Mouse (Mus musculus) A20 (cell line): ENCODE measurements at regions not wholly inside any gene's neighbourhood (a gene's known extent, or its start where the extent isn't known, plus 50 kb on each side); places are given as distances from the start of the nearest gene placed in this dataset.

Source experiments
- DNase-seq: peaks from one replicate; pipeline ENCODE4 v3.0.0-alpha.2; 2011; ENCODE audit warnings: low read depth, low spot score

GRCm38 (mm10) chr1:77028216-77028615 lies 486.7 kb downstream of the Epha4 start:
- no peak for DNase-seq

GRCm38 (mm10) chr1:77029091-77029490 lies 485.8 kb downstream of the Epha4 start:
- no peak for DNase-seq

GRCm38 (mm10) chr1:77043749-77044564 lies 470.9 kb downstream of the Epha4 start:
- no peak for DNase-seq

- no peak for DNase-seq
Measured at GRCm38 (mm10) chr1:77048720-77049406, 466.0 kb downstream of the Epha4 start.

DNA sequence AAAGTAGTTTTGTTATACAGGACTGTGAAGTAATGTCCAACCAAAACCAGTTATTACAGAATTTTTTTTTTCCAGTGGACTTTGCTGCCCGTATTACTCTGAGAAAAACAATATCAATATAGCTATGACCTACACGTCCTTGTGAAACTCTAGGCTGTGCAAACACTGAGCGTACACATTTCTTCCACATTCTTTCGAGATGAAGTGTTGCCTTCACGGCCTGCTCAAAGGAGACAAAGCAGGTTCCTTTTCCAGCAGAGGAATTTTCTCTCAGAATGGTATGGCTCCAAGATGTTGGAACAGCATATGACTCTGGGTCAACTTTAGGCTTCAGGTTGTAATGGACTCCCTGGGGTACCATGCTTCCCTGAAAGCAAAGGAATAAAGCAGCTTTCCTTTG lies 463.6 kb downstream of the Epha4 start:
- DNase-seq: no peak

DNA sequence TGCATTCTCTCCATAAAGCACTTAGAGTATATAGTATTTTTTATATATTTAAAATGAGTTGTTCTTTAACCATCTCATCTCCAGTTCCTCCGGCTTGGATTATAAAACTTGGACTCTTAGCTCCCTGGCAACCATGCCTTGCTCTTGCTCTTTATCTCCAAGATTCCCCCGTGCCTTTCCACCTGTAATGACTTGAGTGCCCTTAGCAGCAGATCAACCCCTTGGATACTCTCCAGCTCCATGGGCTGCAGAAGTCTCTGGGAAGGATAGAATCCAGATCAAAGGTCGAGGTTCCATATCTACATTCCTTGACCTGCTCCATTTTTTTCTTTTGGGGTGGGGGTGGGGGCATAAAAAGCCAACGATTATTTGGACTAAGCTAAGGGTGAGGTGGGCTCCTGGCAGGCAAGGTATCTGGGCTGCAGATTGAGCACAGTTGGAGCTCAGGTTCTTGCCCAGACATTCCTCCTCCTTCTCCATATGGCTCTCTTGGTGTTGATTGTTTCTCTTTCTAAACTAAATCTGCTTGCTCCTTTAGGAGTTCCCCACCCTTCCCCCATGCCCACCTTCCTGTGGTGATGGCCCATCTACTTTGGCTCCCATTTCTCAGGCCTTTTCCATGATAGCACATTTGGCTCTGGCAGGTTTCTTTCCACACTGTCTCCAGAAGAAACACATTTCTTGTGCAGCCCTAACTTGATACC lies 460.9 kb downstream of the Epha4 start:
- DNase-seq: no peak

DNA sequence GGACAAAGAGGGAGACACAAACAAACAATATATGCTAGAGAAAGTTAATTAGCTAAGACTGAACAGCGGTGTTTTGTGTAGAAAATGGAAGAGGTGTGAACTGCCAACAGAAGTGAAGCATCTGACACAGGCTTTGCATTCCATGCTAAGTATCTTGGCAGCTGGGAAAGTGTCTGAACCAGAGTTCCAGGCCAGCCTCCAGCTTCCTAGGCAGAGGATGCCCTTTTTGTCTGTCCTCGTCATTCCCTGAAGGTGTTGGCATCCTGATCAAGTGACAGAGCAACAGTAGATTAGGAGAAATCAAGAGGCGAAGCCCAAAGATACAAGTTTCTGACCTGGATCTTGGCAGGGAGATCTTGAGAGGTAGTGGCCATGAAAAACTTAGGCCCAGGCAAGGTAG lies 452.4 kb downstream of the Epha4 start:
- DNase-seq: no peak

- DNase-seq: no peak
Measured at GRCm38 (mm10) chr1:77073071-77073470, 441.8 kb downstream of the Epha4 start.

DNA sequence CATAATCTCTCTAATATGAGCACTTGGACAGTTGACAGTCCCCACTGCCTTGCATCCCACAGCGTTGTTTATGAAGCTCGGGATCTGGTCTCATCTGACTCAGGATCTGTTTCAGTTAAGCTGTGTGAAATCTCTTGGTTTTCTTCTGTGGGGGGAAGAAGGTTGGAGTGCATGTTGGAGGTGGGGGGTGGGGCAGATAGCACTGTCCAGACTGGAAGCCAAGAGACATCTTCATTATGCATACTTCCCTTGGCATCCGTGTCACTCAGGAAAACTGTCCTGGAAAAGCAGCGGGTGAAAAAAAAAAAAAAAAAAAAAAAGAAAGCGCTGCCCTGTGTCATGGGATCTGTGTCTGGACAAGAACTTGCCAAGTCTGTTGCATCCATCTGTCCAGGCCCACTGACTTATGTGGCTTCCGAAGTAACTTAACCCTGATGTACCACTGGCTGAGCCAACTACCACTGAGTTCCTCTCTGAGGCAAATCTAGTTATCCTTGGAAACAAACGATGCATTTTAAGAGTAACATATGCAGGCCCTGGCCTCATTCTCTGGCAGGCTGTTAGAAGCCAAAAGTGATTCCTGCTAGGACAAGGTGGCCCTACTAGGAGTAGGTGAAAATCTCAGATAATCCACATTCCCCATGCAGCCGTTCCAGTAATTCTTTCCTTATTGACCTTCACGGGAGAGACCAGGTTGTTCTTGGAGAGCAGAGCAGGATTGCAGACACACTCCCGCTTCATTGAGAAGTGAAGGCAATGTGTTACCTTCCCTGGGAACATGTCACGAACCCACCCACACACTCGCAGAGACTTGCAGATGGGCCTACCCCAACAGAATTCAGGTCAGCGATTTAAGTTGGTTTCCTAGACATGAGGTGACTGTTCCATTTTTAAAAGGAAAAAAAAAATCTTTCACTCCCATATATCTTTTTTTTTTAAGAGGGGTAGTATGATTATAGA lies 439.7 kb downstream of the Epha4 start:
- DNase-seq: no peak

DNA sequence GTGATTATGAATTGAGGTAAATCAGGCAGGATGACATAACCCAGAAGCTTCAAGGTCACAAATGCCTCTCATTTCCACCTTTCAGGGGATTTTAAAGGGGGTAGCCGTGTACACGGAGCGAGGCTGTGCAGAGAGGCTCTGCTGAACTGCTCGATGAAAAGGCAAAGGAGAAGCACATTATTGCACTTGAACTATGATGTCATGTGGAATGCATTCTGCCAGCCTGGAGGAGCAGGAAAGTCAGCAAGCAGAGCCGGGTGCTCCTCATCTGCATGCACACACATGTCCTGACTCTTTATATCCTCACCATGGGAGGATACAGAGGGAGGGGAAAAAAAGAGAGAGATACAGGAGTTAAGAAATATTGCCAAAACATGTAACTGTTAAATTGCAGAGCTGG lies 434.1 kb downstream of the Epha4 start:
- no peak for DNase-seq

GRCm38 (mm10) chr1:77081660-77082059 lies 433.2 kb downstream of the Epha4 start:
- DNase-seq: no peak

DNA sequence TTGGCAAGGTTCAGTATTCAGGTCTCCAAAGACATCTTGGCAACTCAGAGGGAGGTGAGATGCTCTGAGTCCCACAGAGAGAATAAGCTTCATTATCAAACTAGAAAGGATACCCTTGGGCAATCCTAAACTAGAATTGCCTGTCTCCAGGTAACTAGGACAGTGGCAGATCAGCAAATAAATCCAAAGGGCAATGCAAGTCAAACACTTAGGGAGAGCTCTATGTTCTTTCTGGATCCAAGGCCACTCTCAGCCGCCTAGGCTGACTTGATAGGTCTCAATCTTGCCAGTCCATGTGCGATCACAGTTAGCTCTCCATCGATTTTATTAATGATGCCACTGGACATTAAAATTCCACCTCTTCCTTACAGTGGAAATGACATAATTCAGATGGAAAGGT lies 432.5 kb downstream of the Epha4 start:
- no peak for DNase-seq

DNA sequence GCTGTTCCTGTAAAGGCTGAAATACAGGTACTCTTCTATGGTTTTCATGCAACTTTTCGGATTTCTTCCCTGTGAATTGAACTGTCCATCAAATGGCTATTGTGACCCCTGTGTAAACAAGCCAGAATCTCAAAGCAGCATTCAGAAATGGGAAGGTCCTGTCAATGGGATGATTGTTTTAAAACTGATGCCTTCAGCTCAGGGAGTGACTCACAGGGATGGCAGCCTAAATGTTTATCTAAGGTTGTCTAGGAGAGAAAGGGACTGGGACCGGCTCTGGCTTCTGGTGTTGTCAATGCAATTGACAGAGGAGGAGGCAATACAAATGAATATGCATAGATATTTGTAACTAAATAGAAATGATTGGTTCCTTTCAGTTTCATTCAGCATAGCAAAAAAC lies 421.3 kb downstream of the Epha4 start:
- no peak for DNase-seq

DNA sequence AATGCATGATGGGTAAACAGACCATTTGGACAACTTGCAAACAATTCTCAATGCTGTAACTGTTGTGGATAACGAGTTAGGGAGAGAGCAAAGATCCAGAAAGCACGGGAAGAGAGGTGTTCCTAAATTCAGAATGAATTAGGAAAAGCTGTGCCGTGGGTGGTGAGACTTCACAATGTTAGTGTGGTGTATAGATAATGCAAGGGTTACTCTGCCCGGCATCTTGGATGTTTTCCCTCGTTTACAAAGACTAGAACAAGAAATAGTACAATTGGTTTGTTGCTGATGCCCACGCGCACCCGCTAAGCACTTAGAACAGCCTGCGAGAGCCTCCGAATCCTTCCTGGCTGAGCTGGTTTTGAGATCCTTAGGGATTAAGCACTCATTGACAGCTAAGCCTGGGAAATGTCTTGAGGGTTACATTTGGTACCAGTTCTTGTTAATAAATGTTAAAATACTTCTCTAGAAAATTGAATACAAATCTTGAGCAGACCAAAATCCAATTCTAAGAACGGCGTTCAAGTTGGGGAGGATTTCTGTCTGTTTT lies 413.1 kb downstream of the Epha4 start:
- no peak for DNase-seq

- DNase-seq: no peak
Measured at GRCm38 (mm10) chr1:77102421-77103133, 412.3 kb downstream of the Epha4 start.

- no peak for DNase-seq
Measured at GRCm38 (mm10) chr1:77109861-77110785, 404.8 kb downstream of the Epha4 start.

- no peak for DNase-seq
Measured at GRCm38 (mm10) chr1:77128411-77128810, 386.5 kb downstream of the Epha4 start.

DNA sequence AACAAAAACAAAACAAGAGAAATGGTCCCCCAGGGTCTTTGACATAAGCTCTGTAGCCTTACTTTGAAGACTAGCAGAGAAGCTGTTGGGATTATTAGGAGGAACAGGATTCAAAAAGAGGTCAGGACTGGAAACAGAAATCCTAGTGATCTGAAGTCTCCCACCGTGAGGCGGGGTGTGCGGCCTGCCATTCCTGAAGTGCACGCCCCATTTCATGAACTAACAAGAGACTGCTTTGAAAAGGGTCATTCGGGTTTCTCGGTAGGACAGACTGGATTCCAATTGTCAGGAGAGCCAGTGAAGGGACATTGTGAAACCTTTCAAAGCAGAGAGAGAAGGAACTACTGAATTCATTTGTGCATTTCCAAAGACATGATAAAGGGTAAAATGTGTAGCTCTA lies 377.2 kb downstream of the Epha4 start:
- no peak for DNase-seq

DNA sequence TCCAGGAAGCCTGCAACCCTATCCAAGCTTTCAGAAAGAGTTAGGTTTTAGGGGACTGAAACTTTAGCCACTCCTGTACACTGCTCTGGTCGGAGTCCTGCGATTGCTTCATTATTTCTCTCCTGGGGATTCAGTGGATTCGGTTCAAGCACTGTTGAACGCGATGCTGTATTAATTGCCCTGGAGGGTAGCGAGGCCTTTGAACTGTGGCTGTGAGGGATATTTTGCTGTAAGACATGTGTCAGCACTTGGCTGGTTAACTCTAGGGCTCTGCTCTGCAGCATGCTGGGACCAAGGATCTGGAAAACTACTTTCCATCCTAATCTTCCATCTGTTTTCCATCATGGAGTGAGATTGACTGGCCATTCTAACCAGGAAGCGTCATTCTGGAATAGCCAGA lies 374.0 kb downstream of the Epha4 start:
- no peak for DNase-seq
